Mouse (Mus musculus) heart, embryonic 16.5 days (tissue): Measurements from ENCODE around the gene Retsat. TPM values are rescaled to one million over a fixed set of nuclear protein-coding genes. Genes with fewer than 3 reads are reported as not detected.

ENCODE experiments used
- polyA plus RNA-seq: library from polyadenylated mRNA; unstranded; fragments of >200 nt; fragmentation: Nextera tagmentation; extraction: Ambion mirVana; gene quantifications from 2 replicates; pipeline ENCODE4 v1.2.1, GENCODE M21; 2015

The Retsat gene
- polyA plus RNA-seq, 1 experiment from 2014 or later: 25.3 TPM

Other genes starting within 250 kb of the Retsat start
- 12.9 and 13.8 TPM in 2 replicates for gene Tmem150a, start 243.0 kb upstream of the Retsat start, polyA plus RNA-seq
- 92.2 and 93.6 TPM in 2 replicates for gene Rnf181, start 231.5 kb upstream of the Retsat start, polyA plus RNA-seq
- gene Vamp5, start 218.0 kb upstream of the Retsat start, polyA plus RNA-seq: 40.1 and 46.0 TPM in 2 replicates
- 134 and 139 TPM in 2 replicates for gene Vamp8, start 207.8 kb upstream of the Retsat start, polyA plus RNA-seq
- gene Ggcx, start 184.2 kb upstream of the Retsat start, polyA plus RNA-seq: 28.9 and 29.5 TPM in 2 replicates
- gene Mat2a, start 158.9 kb upstream of the Retsat start, polyA plus RNA-seq: 305 and 318 TPM in 2 replicates
- 0.16 TPM in 1 of 2 replicates, not detected in the other for gene Sh2d6, start 76.8 kb upstream of the Retsat start, polyA plus RNA-seq
- gene Capg, start 54.1 kb upstream of the Retsat start, polyA plus RNA-seq: 32.3 and 32.8 TPM in 2 replicates
- 13.8 and 15.2 TPM in 2 replicates for gene Elmod3, start 62 bp upstream of the Retsat start, polyA plus RNA-seq
- 25.3 and 26.2 TPM in 2 replicates for gene Tgoln1, start 18.5 kb downstream of the Retsat start, polyA plus RNA-seq
- 13.6 and 14.0 TPM in 2 replicates for gene Tcf7l1, start 190.8 kb downstream of the Retsat start, polyA plus RNA-seq